Mouse (Mus musculus) liver (tissue): ENCODE measurements at regions not wholly inside any gene's neighbourhood (a gene's known extent, or its start where the extent isn't known, plus 50 kb on each side); places are given as distances from the start of the nearest gene placed in this dataset.

Experiments used
- DNase-seq: peaks from one replicate; pipeline ENCODE4 v3.0.0-alpha.2; 2020; ENCODE audit warnings: mixed read lengths

- no peak for DNase-seq
Measured at GRCm38 (mm10) chr8:89246342-89246741, 202.4 kb upstream of the Sall1 start.

GRCm38 (mm10) chr8:89245131-89245751, 201.3 kb upstream of the Sall1 start:
- DNase-seq = no peak

- DNase-seq = no peak
Measured at GRCm38 (mm10) chr8:89241686-89242085, 197.7 kb upstream of the Sall1 start.

- DNase-seq = no peak
Measured at GRCm38 (mm10) chr8:89239626-89240025, 195.7 kb upstream of the Sall1 start.

- DNase-seq = no peak
Measured at GRCm38 (mm10) chr8:89234041-89234440, 190.1 kb upstream of the Sall1 start.

GRCm38 (mm10) chr8:89232318-89232717, 188.4 kb upstream of the Sall1 start:
- DNase-seq = no peak

- no peak for DNase-seq
Measured at GRCm38 (mm10) chr8:89229144-89229543, 185.2 kb upstream of the Sall1 start.

- DNase-seq = no peak
Measured at GRCm38 (mm10) chr8:89220870-89221269, 176.9 kb upstream of the Sall1 start.

GRCm38 (mm10) chr8:89220381-89220780, 176.4 kb upstream of the Sall1 start:
- DNase-seq = no peak

GRCm38 (mm10) chr8:89219156-89219555, 175.2 kb upstream of the Sall1 start:
- no peak for DNase-seq

- no peak for DNase-seq
Measured at GRCm38 (mm10) chr8:89217689-89218088, 173.7 kb upstream of the Sall1 start.

GRCm38 (mm10) chr8:89211931-89212330, 168.0 kb upstream of the Sall1 start:
- DNase-seq = no peak

- DNase-seq = no peak
Measured at GRCm38 (mm10) chr8:89210684-89211083, 166.7 kb upstream of the Sall1 start.

GRCm38 (mm10) chr8:89207891-89208290, 163.9 kb upstream of the Sall1 start:
- no peak for DNase-seq

- DNase-seq = no peak
Measured at GRCm38 (mm10) chr8:89202484-89203096, 158.6 kb upstream of the Sall1 start.

- DNase-seq = no peak
Measured at GRCm38 (mm10) chr8:89200301-89200700, 156.3 kb upstream of the Sall1 start.

- DNase-seq = no peak
Measured at GRCm38 (mm10) chr8:89185314-89185713, 141.4 kb upstream of the Sall1 start.

GRCm38 (mm10) chr8:89175631-89176030, 131.7 kb upstream of the Sall1 start:
- no peak for DNase-seq

GRCm38 (mm10) chr8:89171561-89171960, 127.6 kb upstream of the Sall1 start:
- no peak for DNase-seq

- no peak for DNase-seq
Measured at GRCm38 (mm10) chr8:89169484-89169883, 125.5 kb upstream of the Sall1 start.

GRCm38 (mm10) chr8:89167026-89167425, 123.1 kb upstream of the Sall1 start:
- DNase-seq = no peak

GRCm38 (mm10) chr8:89156909-89157308, 112.9 kb upstream of the Sall1 start:
- no peak for DNase-seq

GRCm38 (mm10) chr8:89153605-89154004, 109.6 kb upstream of the Sall1 start:
- no peak for DNase-seq

GRCm38 (mm10) chr8:89152867-89153595, 109.1 kb upstream of the Sall1 start:
- no peak for DNase-seq
